Mouse (Mus musculus): ENCODE results near the gene Pcna.

- TF ChIP-seq CTCF (conservative IDR thresholded peaks at IDR 0.05; ENCODE audit: insufficient read depth, insufficient read length, low read depth, low read length): no peak
- TF ChIP-seq POLR2A (IDR thresholded peaks at IDR 0.05; ENCODE audit: low read depth, low read length): peak; percentile 64
Measured at GRCm38 (mm10) chr2:132252542-132253528, at the start of gene Pcna.

Measured in kidney, adult 2 months (tissue).